Mouse (Mus musculus) kidney, embryonic 16.5 days (tissue): ENCODE data around the gene Tnpo3. TPM values are rescaled to one million over a fixed set of nuclear protein-coding genes. Genes with fewer than 3 reads are reported as not detected.

Experiments used
- ATAC-seq: fragments of 200-750 bp; cut with Nextera tagmentation; 2 replicates; pipeline ENCODE4 v1.8.0; 2017; ENCODE audit warnings: moderate TSS enrichment; ENCODE audit not compliant: low FRiP score, low TSS enrichment
- H3K27ac ChIP-seq: fragments of 300-500 bp; sonication (generic); 2 replicates; pipeline ENCODE4 v1.5.1; 2014; ENCODE audit warnings: low read length
- H3K27me3 ChIP-seq: fragments of 300-500 bp; sonication (generic); 2 replicates; pipeline ENCODE4 v1.6.1; 2014; ENCODE audit warnings: low read length, control low read depth, mixed read lengths; ENCODE audit not compliant: insufficient read depth
- H3K36me3 ChIP-seq: fragments of 300-500 bp; sonication (generic); 2 replicates; pipeline ENCODE4 v1.6.1; 2014; ENCODE audit warnings: low read length, control low read depth, mixed read lengths; ENCODE audit not compliant: insufficient read depth
- H3K4me1 ChIP-seq: fragments of 300-500 bp; sonication (generic); 2 replicates; pipeline ENCODE4 v1.6.1; 2014; ENCODE audit warnings: low read length, control low read depth, mixed read lengths; ENCODE audit not compliant: insufficient read depth
- H3K4me2 ChIP-seq: fragments of 300-500 bp; sonication (generic); replicated peaks from 2 replicates; pipeline ENCODE4 v1.6.1; 2014; ENCODE audit warnings: low read depth, low read length
- H3K4me3 ChIP-seq: fragments of 300-500 bp; sonication (generic); 2 replicates; pipeline ENCODE4 v1.5.1; 2014; ENCODE audit warnings: mild to moderate bottlenecking, low read length
- H3K9ac ChIP-seq: fragments of 300-500 bp; sonication (generic); replicated peaks from 2 replicates; pipeline ENCODE4 v1.6.1; 2014; ENCODE audit warnings: low read length
- H3K9me3 ChIP-seq: fragments of 300-500 bp; sonication (generic); 2 replicates; pipeline ENCODE4 v1.6.1; 2016; ENCODE audit warnings: low read length, control low read depth
- WGBS: fragments of 180-500 bp; shearing (Covaris S2); extraction: QIAGEN DNeasy Blood & Tissue Kit; methylation state at CpG from one replicate; pipeline ENCODE4 v1.1.7; 2014; 5-methylcytosine and 5-hydroxymethylcytosine counted together
- polyA plus RNA-seq: library from polyadenylated mRNA; unstranded; fragments of >200 nt; fragmentation: Nextera tagmentation; extraction: Ambion mirVana; gene quantifications from 2 replicates; pipeline ENCODE4 v1.2.1, GENCODE M21; 2015

Tnpo3 gene
- polyA plus RNA-seq, 1 experiment from 2014 or later = 101 TPM

DNA sequence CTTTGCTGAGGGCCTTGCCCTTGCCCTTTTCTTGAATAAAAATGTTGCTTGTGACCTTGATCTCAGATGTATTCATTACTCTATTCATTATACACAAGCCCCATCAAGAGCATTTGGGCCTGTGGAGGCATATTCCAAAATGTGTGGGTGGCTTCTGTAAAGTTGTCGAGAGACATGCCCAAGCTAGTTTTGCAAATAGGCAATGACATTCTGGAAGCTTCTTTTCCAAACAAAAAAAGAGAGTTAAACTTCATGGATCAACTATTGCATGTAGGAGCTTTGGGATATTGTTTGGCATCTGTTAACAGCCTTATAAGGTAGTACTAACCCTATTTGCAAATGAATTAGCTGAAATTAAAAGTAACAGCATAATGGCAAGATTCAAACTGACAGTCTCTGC lies 61.6 kb downstream of the Tnpo3 start:
- no peak overlapping the region for H3K27ac ChIP-seq
- ATAC-seq = no peak
- H3K27me3 ChIP-seq = no peaks in the 10 kb centered on the region
- H3K36me3 ChIP-seq = peaks cover 65% of the 10 kb centered on the region
- 96% methylated on average over 1 of the region's 1 CpGs for WGBS
- H3K4me3 ChIP-seq = no peak overlapping the region
- H3K9ac ChIP-seq = no peak overlapping the region
- H3K4me1 ChIP-seq = no peaks in the 10 kb centered on the region
- H3K4me2 ChIP-seq = no peak overlapping the region
- 0 out of 2 replicates have a peak, but pooled peaks cover 4% of the 10 kb centered on the region for H3K9me3 ChIP-seq

DNA sequence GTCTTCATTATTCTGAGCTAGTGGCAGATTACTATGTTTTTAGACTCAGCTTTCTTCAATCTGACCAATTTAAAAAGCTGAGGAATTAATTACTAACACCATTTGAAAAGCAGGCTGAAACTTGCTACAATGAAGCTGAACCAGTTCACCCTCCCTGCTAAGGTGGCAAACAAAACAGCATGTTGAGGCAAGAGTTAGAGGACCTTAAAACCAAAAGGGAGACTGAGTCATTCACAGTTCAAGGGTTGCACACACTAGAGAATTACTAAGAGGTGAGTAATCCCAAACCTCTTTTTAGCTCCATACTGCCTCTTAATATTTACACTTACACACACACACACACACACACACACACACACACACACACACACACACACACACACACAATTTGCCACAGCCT lies 62.1 kb downstream of the Tnpo3 start:
- H3K4me3 ChIP-seq = no peak overlapping the region
- H3K36me3 ChIP-seq = peaks cover 67% of the 10 kb centered on the region
- no peaks in the 10 kb centered on the region for H3K4me1 ChIP-seq
- no peaks in the 10 kb centered on the region for H3K27me3 ChIP-seq
- no peak overlapping the region for H3K27ac ChIP-seq
- H3K9me3 ChIP-seq = 0 out of 2 replicates have a peak, but pooled peaks cover 4% of the 10 kb centered on the region
- H3K9ac ChIP-seq = no peak overlapping the region
- H3K4me2 ChIP-seq = no peak overlapping the region
- ATAC-seq = no peak

DNA sequence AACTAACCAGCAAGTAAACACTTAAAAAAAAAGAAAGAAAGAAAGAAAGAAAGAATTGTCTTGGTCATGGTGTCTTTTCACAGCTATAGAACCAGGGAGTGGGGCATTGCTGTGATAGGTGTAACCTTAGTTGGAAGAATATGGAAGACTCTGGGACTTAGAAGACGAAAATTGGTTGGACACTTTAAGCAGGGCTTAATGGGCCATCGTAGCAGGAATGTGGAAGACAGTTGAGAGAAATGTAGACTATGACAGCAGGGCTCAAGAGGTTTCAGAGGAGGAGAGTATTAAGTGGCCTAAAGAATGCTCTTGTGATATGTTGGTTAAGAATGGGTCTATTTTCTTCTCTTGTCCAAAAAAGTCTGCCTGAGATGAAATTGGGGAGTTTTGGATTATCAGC lies 64.1 kb downstream of the Tnpo3 start:
- Histone ChIP-seq H3K9ac (no peak overlapping the region), H3K4me1 (no peaks in the 10 kb centered on the region), H3K36me3 (peaks cover 65% of the 10 kb centered on the region), H3K9me3 (0 out of 2 replicates have a peak, but pooled peaks cover 4% of the 10 kb centered on the region), H3K27ac (no peak overlapping the region), H3K27me3 (no peaks in the 10 kb centered on the region), H3K4me2 (no peak overlapping the region), H3K4me3 (no peak overlapping the region)
- no peak for ATAC-seq
- WGBS = 96% methylated on average over 2 of the region's 2 CpGs

DNA sequence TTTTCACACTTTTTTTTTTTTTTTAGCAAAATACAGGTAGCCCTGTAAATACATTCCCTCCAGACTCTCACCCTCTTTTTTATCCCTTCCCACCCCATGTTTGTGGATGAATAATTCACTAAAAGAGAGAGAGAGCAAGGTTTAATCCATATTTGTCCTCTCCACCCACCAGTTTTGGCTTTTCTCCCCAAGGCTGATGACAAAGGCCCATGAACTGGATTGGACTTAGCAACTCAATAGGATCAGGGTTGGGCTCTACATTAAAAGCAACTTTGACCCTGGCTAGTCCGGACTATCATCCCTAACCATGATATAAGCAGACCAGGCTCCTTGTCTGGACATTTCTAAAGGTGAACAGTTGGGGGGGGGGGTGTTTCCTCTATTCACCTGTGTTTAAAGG lies 68.7 kb downstream of the Tnpo3 start:
- H3K27me3 ChIP-seq = no peaks in the 10 kb centered on the region
- H3K9ac ChIP-seq = no peak overlapping the region
- WGBS = 89% methylated on average over 1 of the region's 1 CpGs
- no peak overlapping the region for H3K4me2 ChIP-seq
- peaks cover 48% of the 10 kb centered on the region for H3K36me3 ChIP-seq
- ATAC-seq = no peak
- H3K4me3 ChIP-seq = no peak overlapping the region
- H3K4me1 ChIP-seq = no peaks in the 10 kb centered on the region
- no peak overlapping the region for H3K27ac ChIP-seq
- H3K9me3 ChIP-seq = 0 out of 2 replicates have a peak, but pooled peaks cover 4% of the 10 kb centered on the region

DNA sequence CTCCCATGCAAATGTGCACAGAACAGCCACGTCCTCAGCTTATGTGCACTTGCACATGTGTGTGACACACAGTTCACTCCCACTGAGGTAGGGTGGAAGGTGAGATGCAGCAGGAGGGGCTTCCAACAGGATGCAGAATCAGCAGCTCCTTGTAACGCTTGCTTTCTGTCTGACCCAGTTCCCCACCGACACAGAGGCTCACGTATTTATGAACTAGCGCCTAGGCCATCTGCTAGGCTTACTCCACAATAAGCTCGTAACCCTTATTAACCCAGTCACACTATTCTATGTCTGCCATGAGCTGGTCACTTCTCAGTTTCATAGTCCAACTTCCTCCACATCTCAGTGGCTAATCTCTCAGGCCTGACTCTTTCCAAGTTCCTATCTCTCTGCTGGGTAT lies 69.5 kb downstream of the Tnpo3 start:
- H3K36me3 ChIP-seq = peaks cover 41% of the 10 kb centered on the region
- no peak overlapping the region for H3K4me2 ChIP-seq
- H3K9ac ChIP-seq = no peak overlapping the region

DNA sequence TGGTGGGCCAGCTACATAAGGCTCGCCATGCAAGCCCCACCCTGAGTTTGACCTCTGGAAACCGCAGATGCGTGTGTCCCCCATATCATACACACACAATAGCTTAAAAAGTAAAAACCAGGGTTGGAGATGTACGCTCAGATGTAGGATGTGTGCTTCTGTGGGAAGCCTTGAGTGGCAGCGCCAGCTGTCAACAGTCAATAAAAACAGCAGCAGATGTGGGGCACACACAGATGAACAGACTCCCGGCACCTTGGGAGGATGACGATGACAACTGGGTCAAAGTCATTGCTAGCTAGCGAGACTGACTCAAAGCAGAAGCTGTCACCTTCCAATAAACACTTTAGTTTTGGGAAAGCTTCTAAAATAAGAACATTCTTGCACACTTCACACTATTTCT lies 70.2 kb downstream of the Tnpo3 start:
- no peak for ATAC-seq
- no peaks in the 10 kb centered on the region for H3K9me3 ChIP-seq
- 87% methylated on average over 8 of the region's 8 CpGs for WGBS
- peaks cover 35% of the 10 kb centered on the region for H3K36me3 ChIP-seq
- H3K27ac ChIP-seq = no peak overlapping the region
- H3K9ac ChIP-seq = no peak overlapping the region
- peaks cover 6% of the 10 kb centered on the region; the same call in 1 of the 2 replicates for H3K4me1 ChIP-seq
- H3K4me3 ChIP-seq = no peak overlapping the region
- H3K27me3 ChIP-seq = no peaks in the 10 kb centered on the region
- H3K4me2 ChIP-seq = no peak overlapping the region

More for the DNA sequence above, 69.5 kb downstream of the Tnpo3 start:
- Histone ChIP-seq H3K9me3 (0 out of 2 replicates have a peak, but pooled peaks cover 2% of the 10 kb centered on the region), H3K4me1 (peaks cover 5% of the 10 kb centered on the region; the same call in 1 of the 2 replicates), H3K4me3 (no peak overlapping the region), H3K27me3 (no peaks in the 10 kb centered on the region), H3K27ac (no peak overlapping the region)
- WGBS = 82% methylated on average over 6 of the region's 6 CpGs
- no peak for ATAC-seq

DNA sequence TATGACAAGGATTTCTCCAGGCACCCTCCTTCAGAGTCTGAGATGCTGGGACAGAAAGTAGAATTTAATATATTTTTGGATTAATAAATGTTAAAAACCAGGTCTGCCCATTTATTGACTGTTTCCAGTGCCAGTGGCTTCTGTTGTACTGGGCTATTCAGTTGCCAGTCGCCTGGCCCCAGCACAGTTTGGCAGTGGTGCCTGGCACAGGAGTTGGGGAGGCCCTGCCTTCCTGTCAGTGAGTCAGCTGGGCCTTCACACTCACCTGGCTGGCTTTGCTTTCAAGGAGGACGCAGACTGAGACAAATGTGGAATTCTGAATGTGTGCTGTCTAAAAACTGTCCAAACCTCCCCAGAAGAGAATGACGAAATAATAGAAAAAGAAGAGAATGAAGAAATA lies 72.5 kb downstream of the Tnpo3 start:
- Histone ChIP-seq H3K4me2 (no peak overlapping the region), H3K4me1 (peaks cover 6% of the 10 kb centered on the region; the same call in 1 of the 2 replicates), H3K9ac (no peak overlapping the region), H3K27ac (no peak overlapping the region), H3K36me3 (peaks cover 19% of the 10 kb centered on the region; the same call in 1 of the 2 replicates), H3K27me3 (no peaks in the 10 kb centered on the region), H3K9me3 (no peaks in the 10 kb centered on the region), H3K4me3 (no peak overlapping the region)
- no peak for ATAC-seq
- 85% methylated on average over 3 of the region's 3 CpGs for WGBS

DNA sequence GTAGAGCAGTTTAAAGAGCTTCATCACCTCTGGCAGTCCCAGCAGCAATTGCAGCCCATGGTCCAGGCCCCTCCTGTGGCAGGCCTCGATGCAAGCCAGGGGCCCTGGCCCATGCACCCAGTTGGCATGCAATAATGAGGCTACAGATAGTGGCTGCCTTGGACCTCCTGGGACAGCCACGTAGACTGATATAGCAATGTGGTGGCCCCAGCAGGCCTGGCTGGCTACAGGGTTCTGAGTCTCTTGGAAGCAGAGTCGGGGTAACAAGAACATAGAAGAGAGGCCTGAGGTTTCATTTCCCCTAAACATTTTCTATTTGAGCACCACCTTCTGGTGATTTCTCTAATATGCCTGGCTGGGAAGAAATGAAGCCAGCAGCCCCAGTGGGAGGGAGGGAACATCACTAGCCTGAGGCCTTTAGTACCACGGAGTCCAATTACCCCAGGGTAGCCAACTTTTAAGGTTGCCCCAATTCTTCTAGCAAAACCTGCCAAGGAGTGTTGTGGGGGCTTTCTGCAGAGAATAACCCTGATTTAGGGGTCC lies 73.0 kb downstream of the Tnpo3 start:
- H3K9me3 ChIP-seq = no peaks in the 10 kb centered on the region
- no peak for ATAC-seq

DNA sequence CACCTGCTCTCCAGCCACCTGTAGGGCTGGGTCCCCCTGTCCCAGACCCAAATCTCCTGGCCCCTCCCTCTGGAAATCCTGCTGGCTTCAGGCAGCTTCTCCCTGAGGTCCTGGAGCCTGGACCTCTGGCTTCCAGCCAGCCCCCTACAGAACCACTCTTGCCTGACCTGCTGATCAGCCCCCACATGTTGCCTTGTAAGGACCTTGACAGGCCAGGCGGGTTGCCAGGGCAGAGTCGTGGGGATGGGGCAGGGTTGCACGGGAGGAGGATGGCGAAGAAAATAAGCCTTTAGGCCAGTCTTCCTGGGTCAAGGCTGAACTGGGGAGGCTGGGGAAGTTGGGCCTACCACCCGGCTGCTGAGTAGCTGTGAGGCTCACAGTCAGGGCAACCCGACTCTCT lies 74.4 kb downstream of the Tnpo3 start:
- Histone ChIP-seq H3K9ac (no peak overlapping the region), H3K4me1 (peaks cover 6% of the 10 kb centered on the region; the same call in 1 of the 2 replicates), H3K4me2 (no peak overlapping the region), H3K27me3 (no peaks in the 10 kb centered on the region), H3K27ac (no peak overlapping the region), H3K36me3 (0 out of 2 replicates have a peak, but pooled peaks cover 7% of the 10 kb centered on the region), H3K4me3 (no peak overlapping the region), H3K9me3 (no peaks in the 10 kb centered on the region)
- peak; percentile 75 for ATAC-seq
- WGBS = 20% methylated on average over 6 of the region's 6 CpGs

More for the DNA sequence above, 73.0 kb downstream of the Tnpo3 start:
- Histone ChIP-seq H3K27me3 (no peaks in the 10 kb centered on the region), H3K9ac (no peak overlapping the region), H3K4me3 (no peak overlapping the region), H3K27ac (no peak overlapping the region), H3K4me1 (peaks cover 6% of the 10 kb centered on the region; the same call in 1 of the 2 replicates), H3K36me3 (peaks cover 15% of the 10 kb centered on the region; the same call in 1 of the 2 replicates), H3K4me2 (no peak overlapping the region)
- 75% methylated on average over 4 of the region's 4 CpGs for WGBS

DNA sequence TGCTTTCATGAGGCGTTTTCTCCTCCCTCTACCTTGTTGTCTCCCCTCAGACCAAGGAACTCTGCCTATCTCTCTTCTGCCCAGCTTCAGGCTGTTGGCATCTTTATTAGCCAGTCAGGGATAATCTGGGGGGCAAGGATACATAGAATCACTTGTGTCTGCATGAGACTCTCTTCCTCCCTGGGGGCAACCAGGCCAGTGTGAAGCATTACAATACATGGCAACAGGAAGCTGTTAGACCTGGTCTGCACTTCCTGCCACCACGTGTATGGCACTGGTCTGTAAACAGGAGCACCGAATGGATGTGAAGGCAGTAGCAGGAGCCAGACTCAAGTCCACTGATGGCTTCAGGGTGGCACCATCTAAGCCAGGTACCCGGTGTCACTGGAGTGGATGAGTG lies 79.6 kb downstream of the Tnpo3 start:
- ATAC-seq = no peak
- H3K4me2 ChIP-seq = no peak overlapping the region
- H3K4me3 ChIP-seq = no peak overlapping the region
- no peaks in the 10 kb centered on the region for H3K36me3 ChIP-seq
- H3K9me3 ChIP-seq = no peaks in the 10 kb centered on the region
- peaks cover 27% of the 10 kb centered on the region for H3K4me1 ChIP-seq
- no peak overlapping the region for H3K9ac ChIP-seq
- peaks cover 35% of the 10 kb centered on the region for H3K27me3 ChIP-seq
- 56% methylated on average over 4 of the region's 4 CpGs for WGBS
- H3K27ac ChIP-seq = no peak overlapping the region
